Mouse (Mus musculus) megakaryocyte, embryonic 14.5 days (primary cell): ENCODE measurements around the gene Esrra. TPM values are rescaled to one million over a fixed set of nuclear protein-coding genes. Genes with fewer than 3 reads are reported as not detected.

ENCODE experiments used
- H3K27me3 ChIP-seq: replicated peaks from 2 replicates; pipeline ENCODE3; 2012; ENCODE audit warnings: inconsistent platforms
- H3K36me3 ChIP-seq: replicated peaks from 2 replicates; pipeline ENCODE3; 2012; ENCODE audit warnings: low read length, inconsistent platforms, mixed read lengths
- H3K4me1 ChIP-seq: 2 replicates; pipeline ENCODE4 v1.6.1; 2012; ENCODE audit warnings: inconsistent platforms
- H3K4me3 ChIP-seq: replicated peaks from 2 replicates; pipeline ENCODE3; 2012; ENCODE audit warnings: moderate library complexity, mild to moderate bottlenecking, inconsistent platforms
- H3K9me3 ChIP-seq: 2 replicates; pipeline ENCODE4 v1.6.1; 2012; ENCODE audit warnings: inconsistent platforms
- FLI1 ChIP-seq: IDR thresholded peaks from 2 replicates; pipeline ENCODE4 v1.6.1; 2012; ENCODE audit warnings: low read length, inconsistent platforms, mixed read lengths
- GATA1 ChIP-seq: IDR thresholded peaks from 3 replicates; pipeline ENCODE4 v1.6.1; 2012; ENCODE audit warnings: mixed read lengths, low read length, inconsistent platforms, borderline replicate concordance
- polyA plus RNA-seq: library from polyadenylated mRNA; stranded (reverse); fragments of >175 nt; gene quantifications from 2 replicates; pipeline ENCODE4 v1.2.3, GENCODE M21; 2012; ENCODE audit warnings: low replicate concordance; ENCODE audit not compliant: insufficient read depth

Gene Esrra
- polyA plus RNA-seq, 1 experiment, result 56.1 TPM

DNA sequence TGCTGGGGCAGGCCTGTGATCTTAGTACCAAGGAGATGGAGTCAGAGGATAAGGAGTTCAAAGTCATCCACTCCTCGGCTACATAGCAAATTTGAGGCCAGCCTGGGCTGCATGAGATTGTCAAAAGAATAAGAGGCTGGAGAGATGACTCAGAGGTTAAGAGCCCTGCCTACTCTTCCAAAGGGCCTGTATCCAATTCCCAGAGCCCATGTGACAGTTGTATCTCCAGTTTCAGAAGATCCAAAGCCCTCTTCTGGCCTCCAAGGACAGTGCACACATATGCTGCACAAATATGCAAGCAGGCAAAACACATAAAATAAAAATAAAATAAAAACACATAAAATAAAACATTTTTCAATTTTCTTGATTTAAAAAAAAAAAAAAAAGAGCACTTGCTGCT lies 47.4 kb downstream of the Esrra start:
- Histone ChIP-seq H3K36me3 (no peaks in the 10 kb centered on the region), H3K9me3 (no peaks in the 10 kb centered on the region; the same call in 1 of the 2 replicates), H3K27me3 (no peaks in the 10 kb centered on the region), H3K4me3 (no peak overlapping the region), H3K4me1 (peaks cover 74% of the 10 kb centered on the region)
- TF ChIP-seq FLI1 (no peak), GATA1 (no peak)

DNA sequence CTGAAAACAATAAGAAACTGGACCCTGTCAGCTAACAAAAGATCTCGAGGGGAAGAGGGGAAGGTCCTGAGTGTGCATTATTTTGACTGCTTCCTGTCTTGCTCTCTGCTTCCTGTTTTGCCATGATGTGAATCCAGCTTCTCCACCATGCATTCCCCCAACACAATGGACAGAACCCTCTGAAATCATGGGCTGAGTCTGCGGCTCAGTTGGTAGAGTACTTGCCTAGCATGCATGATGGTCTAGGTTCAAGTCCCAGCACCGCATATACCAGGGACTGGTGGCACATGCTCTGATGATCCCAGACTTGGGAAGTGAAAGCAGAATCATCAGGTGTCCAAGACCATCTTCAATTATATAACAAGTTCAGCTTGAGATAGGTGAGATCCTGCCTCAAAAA lies 48.9 kb downstream of the Esrra start:
- H3K9me3 ChIP-seq, result no peaks in the 10 kb centered on the region
- H3K4me3 ChIP-seq, result peak overlapping the region; percentile 64
- H3K4me1 ChIP-seq, result peaks cover 72% of the 10 kb centered on the region
- no peaks in the 10 kb centered on the region for H3K27me3 ChIP-seq
- no peaks in the 10 kb centered on the region for H3K36me3 ChIP-seq
- TF ChIP-seq FLI1 (no peak), GATA1 (no peak)

DNA sequence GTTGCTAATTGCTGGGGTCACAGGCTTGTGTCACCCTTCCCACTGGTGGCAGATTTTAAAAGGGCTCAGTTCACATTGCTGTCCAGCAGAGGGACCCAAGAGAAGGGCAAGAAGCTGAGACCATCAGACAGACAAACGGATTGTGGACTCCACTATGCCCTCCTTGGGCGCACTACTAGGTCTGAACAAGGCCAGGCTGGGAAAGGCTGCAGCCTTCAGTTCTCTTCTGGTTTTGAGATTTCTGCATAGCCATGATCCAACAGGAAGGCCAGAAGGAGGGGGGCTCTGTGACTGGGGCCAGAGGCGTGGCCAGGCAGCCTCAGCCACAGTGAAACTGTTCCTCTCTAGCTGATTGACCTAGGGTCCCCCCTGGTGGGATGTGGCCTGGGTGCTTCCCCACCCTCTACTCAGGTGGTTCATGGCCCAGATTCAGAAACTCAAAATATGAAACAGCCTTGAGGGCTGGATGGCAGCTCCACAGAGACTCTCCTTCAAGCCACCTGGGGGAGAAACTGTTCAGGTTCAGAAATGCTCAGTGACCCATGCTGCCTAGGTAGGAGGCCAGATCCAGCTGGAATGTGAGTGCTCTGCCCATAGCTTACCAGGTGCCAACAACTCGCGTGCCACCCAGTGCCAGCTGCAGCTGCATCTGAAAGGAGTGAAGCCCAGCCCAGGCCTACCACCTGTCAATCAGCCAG lies 49.9 kb downstream of the Esrra start:
- TF ChIP-seq FLI1 (no peak), GATA1 (no peak)
- H3K4me3 ChIP-seq, result peak overlapping the region; percentile 85
- H3K36me3 ChIP-seq, result no peaks in the 10 kb centered on the region
- no peaks in the 10 kb centered on the region for H3K9me3 ChIP-seq
- H3K27me3 ChIP-seq, result no peaks in the 10 kb centered on the region
- H3K4me1 ChIP-seq, result peaks cover 65% of the 10 kb centered on the region

DNA sequence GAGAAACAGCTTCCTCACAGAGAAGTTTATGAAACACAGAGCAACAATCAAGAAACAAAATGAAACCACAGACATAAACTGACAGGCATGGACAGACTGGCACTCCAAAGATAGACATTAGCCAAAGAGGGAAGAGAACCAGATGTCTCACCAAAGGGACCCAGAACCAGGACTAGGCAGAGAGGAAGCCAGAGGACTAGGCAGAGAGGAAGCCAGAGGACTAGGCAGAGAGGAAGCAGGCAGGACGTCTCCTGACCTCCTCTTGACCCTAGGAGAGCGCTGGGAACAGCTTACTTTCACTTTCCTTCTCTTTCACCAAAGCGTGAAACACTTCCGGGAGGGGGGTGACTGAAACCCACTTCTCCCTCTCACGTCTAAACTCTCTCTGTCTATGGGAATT lies 52.3 kb downstream of the Esrra start:
- Histone ChIP-seq H3K4me1 (peaks cover 47% of the 10 kb centered on the region), H3K36me3 (peaks cover 5% of the 10 kb centered on the region), H3K9me3 (no peaks in the 10 kb centered on the region), H3K4me3 (peak overlapping the region; percentile 91), H3K27me3 (no peaks in the 10 kb centered on the region)
- TF ChIP-seq GATA1 (no peak), FLI1 (no peak)

DNA sequence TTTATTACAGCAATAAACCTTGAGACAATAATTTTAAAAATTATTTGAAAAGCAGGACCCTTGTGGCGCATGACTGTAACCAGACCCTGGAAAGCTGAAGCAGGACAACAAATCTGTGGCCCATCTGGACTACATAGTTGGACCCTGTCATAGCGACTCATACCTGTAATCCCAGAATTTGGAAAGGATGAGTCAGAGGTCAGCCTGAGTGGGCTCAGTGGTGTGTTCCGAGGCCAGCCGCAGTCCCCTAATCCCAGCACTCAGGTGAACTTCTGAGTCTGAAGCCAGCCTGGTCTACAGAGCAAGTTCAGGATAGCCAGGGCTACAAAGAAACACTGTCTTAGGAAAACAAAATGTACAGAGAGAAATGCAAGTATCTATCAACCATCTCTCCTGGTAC lies 60.2 kb downstream of the Esrra start:
- Histone ChIP-seq H3K9me3 (no peaks in the 10 kb centered on the region), H3K36me3 (peaks cover 30% of the 10 kb centered on the region), H3K27me3 (no peaks in the 10 kb centered on the region), H3K4me3 (no peak overlapping the region), H3K4me1 (peaks cover 45% of the 10 kb centered on the region)
- TF ChIP-seq GATA1 (no peak), FLI1 (no peak)

Other genes with a start within 250 kb of the Esrra start
- gene Rps6ka4, start 81.2 kb downstream of the Esrra start, polyA plus RNA-seq, result 32.8 and 44.2 TPM in 2 replicates
- gene Ccdc88b, start 63.6 kb downstream of the Esrra start, polyA plus RNA-seq, result 22.9 and 55.2 TPM in 2 replicates
- 107 and 147 TPM in 2 replicates for gene Trmt112, start 12.1 kb downstream of the Esrra start, polyA plus RNA-seq
- 209 and 955 TPM in 2 replicates for gene Prdx5, start 11.7 kb downstream of the Esrra start, polyA plus RNA-seq
- gene Catsperz, start 3.6 kb upstream of the Esrra start, polyA plus RNA-seq, result 0.83 TPM in 1 of 2 replicates, not detected in the other
- gene Kcnk4, start 12.7 kb upstream of the Esrra start, polyA plus RNA-seq, result 0.08 TPM in 1 of 2 replicates, not detected in the other
- 108 and 197 TPM in 2 replicates for gene Bad, start 20.0 kb upstream of the Esrra start, polyA plus RNA-seq
- 112 and 118 TPM in 2 replicates for gene Gpr137, start 20.7 kb upstream of the Esrra start, polyA plus RNA-seq
- gene Ppp1r14b, start 53.2 kb upstream of the Esrra start, polyA plus RNA-seq, result 310 and 626 TPM in 2 replicates
- gene Plcb3, start 54.7 kb upstream of the Esrra start, polyA plus RNA-seq, result 39.2 and 49.3 TPM in 2 replicates
- 154 and 460 TPM in 2 replicates for gene Fkbp2, start 58.7 kb upstream of the Esrra start, polyA plus RNA-seq
- gene Vegfb, start 65.8 kb upstream of the Esrra start, polyA plus RNA-seq, result 68.5 and 73.8 TPM in 2 replicates
- 19.1 and 20.6 TPM in 2 replicates for gene Dnajc4, start 70.8 kb upstream of the Esrra start, polyA plus RNA-seq
- 6.7 and 9.1 TPM in 2 replicates for gene Nudt22, start 74.3 kb upstream of the Esrra start, polyA plus RNA-seq
- 0.57 TPM in 1 of 2 replicates, not detected in the other for gene Trpt1, start 74.3 kb upstream of the Esrra start, polyA plus RNA-seq
- 5,058 and 7,219 TPM in 2 replicates for gene Fermt3, start 97.7 kb upstream of the Esrra start, polyA plus RNA-seq
- gene Stip1, start 118.2 kb upstream of the Esrra start, polyA plus RNA-seq, result 29.9 and 116 TPM in 2 replicates
- gene Macrod1, start 135.0 kb upstream of the Esrra start, polyA plus RNA-seq, result 9.2 and 14.0 TPM in 2 replicates
- gene Flrt1, start 183.9 kb upstream of the Esrra start, polyA plus RNA-seq, result not detected in 2 replicates